Mouse (Mus musculus): ENCODE results near the gene Olfr1291-ps1.

Gene Olfr1291-ps1

GRCm38 (mm10) chr2:111496880-111497279, at the start of gene Olfr1291-ps1:
Gene Olfr1291-ps1 (plus strand): TSS chr2:111497180.
- no peak for DNase-seq (ENCODE audit: low spot score in 2 of 2)

DNA sequence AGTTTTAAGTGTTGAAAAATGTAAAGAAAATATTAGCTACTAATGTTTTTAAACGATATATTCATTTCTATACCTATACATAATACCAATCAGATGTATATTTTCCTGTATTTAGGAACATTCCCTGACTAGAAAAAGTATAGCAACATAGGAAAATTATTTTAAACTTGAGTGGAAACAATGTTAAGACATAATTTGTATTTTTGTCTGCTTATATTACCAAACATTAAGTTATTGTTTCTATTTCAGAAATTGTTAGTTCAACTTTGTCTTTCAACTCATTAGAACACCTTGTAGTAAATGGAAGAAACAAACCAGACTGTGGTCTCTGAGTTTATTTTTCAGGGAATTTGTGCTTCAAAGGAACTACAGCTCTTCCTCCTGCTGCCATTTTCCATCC, 48.1 kb upstream of the Olfr1291-ps1 start, which contains the start of gene Olfr1287:
Olfr1287 (plus strand) TSS at position 301 of the 400 bp plus-strand sequence.
- no peak for DNase-seq (ENCODE audit: low spot score in 2 of 2)

- DNase-seq (ENCODE audit: low spot score in 2 of 2) = no peak
Measured at GRCm38 (mm10) chr2:111473801-111474200, 23.2 kb upstream of the Olfr1291-ps1 start, which contains the start of gene Olfr1288. Gene Olfr1288 (plus strand): TSS chr2:111474101.

- DNase-seq (ENCODE audit: low spot score in 2 of 2) = no peak
Measured at GRCm38 (mm10) chr2:111480519-111480918, 16.5 kb upstream of the Olfr1291-ps1 start, which contains the start of gene Olfr1289. Gene Olfr1289 (plus strand): TSS chr2:111480819.

GRCm38 (mm10) chr2:111493729-111494128, 3.3 kb upstream of the Olfr1291-ps1 start, which contains the start of gene Olfr1290:
Gene Olfr1290 (minus strand): TSS chr2:111493829.
- DNase-seq (ENCODE audit: low spot score in 2 of 2) = no peak

DNA sequence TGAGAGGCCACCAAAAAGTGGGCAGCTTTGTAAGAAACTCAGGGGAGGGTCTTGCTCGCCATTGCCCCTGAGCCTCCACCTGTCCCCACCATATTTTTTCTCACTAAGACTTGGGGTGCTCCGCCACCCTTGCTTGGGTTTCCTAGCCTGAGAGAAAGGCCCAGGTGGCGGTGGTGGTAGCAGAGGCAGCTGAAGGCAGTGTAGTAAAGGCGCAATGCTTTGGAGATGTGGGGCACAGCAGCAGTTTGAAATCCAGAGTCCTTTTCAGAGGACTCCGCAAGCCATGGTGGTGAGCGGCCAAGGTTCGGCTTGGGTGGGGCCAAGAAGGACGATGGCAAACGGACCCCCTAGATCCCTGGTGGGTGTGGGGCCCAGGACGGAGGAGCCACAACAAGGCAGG, 20.5 kb downstream of the Olfr1291-ps1 start:
- no peak for DNase-seq (ENCODE audit: low spot score in 2 of 2)

GRCm38 (mm10) chr2:111524903-111525302, 27.9 kb downstream of the Olfr1291-ps1 start, which contains the start of gene Olfr1293-ps:
Gene Olfr1293-ps (plus strand): TSS chr2:111525203.
- DNase-seq (ENCODE audit: low spot score in 2 of 2) = no peak

- DNase-seq (ENCODE audit: low spot score in 2 of 2) = no peak
Measured at GRCm38 (mm10) chr2:111540191-111540590, 43.2 kb downstream of the Olfr1291-ps1 start, which contains the start of gene Olfr1294. Gene Olfr1294 (minus strand): TSS chr2:111540291.

All from heart, adult 9 months (tissue).